Mouse (Mus musculus) kidney, postnatal 14 days (tissue): ENCODE measurements at regions not wholly inside any gene's neighbourhood (a gene's known extent, or its start where the extent isn't known, plus 50 kb on each side); places are given as distances from the start of the nearest gene placed in this dataset.

Experiments
- DNase-seq: peaks from one replicate; pipeline ENCODE4 v3.0.0; 2022; ENCODE audit warnings: mixed read lengths

- no peak for DNase-seq
Observed at GRCm38 (mm10) chr1:184454381-184454780, 278.0 kb downstream of the Hlx start.

DNA sequence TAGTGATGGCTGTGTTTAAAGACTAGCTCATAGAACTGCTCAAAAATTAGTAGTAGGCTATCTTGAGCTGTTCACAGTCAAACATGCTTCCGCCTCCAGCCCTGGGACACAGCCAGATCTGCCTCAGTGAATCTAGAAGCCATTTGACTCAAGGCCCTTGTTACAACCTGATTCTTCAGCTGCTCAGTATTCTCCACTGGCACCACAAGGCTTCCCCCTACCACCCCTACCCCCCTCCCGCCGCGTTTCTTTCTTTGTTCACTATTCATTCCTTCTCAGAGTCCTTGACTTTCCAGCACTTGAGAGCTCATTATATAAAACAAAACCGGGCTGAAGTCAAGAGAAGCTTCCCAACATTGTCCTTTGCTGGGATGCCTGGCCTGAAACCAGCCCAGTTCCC, 278.7 kb downstream of the Hlx start:
- no peak for DNase-seq

GRCm38 (mm10) chr1:184453061-184453460, 279.4 kb downstream of the Hlx start:
- DNase-seq: no peak

DNA sequence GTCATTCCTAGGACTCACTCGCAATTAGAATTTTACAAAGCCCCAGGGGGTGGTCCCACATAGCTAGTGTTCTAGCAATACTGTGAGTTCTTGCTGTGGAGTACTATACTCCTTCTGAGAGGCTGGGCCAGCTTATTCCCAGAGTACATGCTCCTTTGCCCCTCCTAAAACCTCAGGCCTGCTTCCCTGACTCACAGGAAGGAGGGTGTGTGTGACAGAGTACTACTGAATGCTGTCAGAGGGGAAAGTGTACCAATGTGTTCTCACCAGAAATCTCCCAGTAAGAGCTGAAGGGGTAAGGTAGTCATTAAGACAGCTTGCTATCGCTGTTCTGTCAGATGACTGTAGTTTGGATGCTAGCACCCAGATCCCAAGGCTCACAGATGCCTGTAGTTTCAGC, 280.7 kb downstream of the Hlx start:
- DNase-seq: no peak

DNA sequence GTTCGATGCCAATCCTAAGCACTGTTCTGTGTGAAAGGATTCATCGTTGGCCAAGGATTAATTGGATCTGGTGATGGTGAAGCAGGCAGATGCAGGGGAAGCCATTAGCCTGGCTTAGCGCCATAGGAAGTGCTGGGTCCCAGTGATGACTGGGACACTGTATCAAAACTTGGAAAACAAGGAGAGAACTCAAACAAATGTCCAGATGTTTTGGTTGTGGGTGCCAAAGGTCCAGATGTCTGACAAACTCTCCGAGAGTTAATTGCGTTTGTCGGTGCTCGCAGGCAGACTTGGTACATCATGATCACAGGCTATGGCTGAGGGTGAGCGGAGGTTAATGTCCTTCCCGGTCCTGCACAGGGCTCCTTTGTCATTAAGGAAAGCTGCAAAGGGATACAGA, 283.4 kb downstream of the Hlx start:
- DNase-seq: no peak

- peak; percentile 74 for DNase-seq
Observed at GRCm38 (mm10) chr1:184447911-184448310, 284.5 kb downstream of the Hlx start.

DNA sequence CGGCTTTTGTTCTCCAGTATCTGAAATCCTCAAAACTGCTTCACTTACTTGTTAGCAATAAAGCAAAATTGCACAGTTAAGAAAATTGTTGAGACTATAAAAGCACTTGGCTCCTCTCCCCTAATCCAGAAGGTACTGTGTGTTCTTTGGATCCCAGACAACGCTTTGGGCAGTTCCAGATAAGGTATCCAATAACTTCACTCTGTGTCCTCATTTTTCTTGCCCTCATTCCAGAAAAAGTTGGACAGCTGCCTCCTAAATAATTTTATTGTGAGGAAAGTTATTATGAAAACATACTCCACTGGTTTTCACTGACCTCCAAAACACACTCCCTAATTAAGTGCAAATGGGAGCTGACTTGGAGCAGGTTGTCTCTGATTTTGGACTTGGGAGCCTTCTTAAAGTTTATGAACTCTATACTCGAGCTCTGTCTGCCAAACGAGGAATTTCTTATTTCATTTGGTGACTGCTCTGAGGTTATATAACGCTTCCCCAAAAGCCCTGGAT, 285.2 kb downstream of the Hlx start:
- DNase-seq: peak; percentile 27

- DNase-seq: no peak
Observed at GRCm38 (mm10) chr1:184444189-184444588, 288.2 kb downstream of the Hlx start.

- no peak for DNase-seq
Observed at GRCm38 (mm10) chr1:184442701-184443100, 289.7 kb downstream of the Hlx start.

- DNase-seq: peak; percentile 18
Observed at GRCm38 (mm10) chr1:184441005-184441557, 291.3 kb downstream of the Hlx start.

GRCm38 (mm10) chr1:184439506-184439905, 292.9 kb downstream of the Hlx start:
- peak; percentile 23 for DNase-seq

GRCm38 (mm10) chr1:184436387-184436786, 296.0 kb downstream of the Hlx start:
- no peak for DNase-seq

GRCm38 (mm10) chr1:184428612-184429011, 303.8 kb downstream of the Hlx start:
- DNase-seq: no peak

GRCm38 (mm10) chr1:184428035-184428434, 304.4 kb downstream of the Hlx start:
- DNase-seq: peak; percentile 24

GRCm38 (mm10) chr1:184425694-184426093, 306.7 kb downstream of the Hlx start:
- DNase-seq: no peak

GRCm38 (mm10) chr1:184424035-184424434, 308.4 kb downstream of the Hlx start:
- DNase-seq: no peak

DNA sequence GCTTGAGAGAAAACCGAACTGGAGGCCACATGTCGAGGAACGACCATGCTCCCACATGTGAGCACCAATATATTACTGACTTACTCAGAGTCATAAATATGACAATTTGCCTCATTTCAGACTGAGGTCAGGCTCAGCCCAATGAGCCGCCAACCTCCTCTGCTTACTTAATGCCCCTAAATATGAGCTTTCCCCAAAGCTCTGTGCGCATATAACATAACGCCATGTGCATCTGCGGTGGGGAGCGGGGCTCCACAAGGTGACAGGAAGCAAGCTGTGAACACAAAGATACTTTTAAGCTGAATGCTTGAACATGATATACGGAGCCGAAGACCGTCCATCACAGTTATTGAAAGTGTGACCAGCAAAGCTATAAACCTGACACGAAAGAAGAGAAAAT, 319.8 kb downstream of the Hlx start:
- DNase-seq: no peak

- DNase-seq: no peak
Observed at GRCm38 (mm10) chr1:184411066-184411465, 321.4 kb downstream of the Hlx start.

GRCm38 (mm10) chr1:184409986-184410385, 322.4 kb downstream of the Hlx start:
- DNase-seq: no peak

DNA sequence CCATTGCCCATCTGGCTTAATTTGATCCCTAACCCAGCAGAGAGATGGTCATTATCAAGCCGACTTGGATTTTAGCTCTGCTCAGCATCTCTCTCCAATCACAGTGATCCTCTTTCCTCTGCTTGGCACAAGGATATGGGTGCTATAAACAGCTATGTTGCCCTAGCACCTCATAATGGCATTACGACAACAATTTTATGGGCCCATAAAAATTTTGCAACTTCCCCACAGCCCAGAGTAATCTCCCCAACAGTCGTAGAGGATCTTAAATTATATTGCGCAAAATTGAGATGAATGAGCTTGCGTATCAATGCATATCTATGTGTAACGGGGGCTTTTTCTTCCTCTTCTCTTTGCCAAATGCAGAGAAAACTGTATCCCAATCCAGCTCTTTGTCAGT, 329.4 kb downstream of the Hlx start:
- DNase-seq: no peak

- peak; percentile 58 for DNase-seq
Observed at GRCm38 (mm10) chr1:184395215-184395614, 337.2 kb downstream of the Hlx start.

DNA sequence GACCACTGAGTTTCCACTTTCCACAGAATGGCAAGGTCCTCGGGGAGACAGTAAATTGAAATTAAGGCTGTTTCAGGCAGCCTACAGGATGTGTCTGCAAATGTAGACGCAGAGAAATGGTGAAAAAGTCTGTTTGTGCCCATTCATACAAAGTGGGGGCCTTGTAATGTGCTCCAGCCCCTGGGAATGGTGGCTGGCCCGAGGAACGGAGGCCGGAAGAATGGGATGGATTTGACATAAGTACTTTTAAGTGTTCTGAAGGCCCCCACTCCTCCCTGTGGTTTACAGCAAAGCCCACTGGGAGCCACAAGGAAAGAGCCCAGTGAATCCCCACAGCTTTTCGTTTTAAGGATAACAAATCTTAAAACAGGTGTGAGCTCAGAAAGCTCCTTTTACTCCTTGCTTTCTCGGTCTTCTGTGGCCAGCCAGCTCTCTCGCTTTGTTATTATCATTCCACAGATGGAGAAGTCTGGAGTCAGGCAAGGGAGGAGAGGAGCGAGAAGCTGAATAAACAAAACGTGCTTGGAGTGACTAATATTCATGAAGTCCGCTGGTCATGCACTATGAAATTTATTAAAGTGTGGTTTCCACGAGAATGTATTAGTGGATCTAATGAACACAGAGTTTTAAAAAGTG, 337.7 kb downstream of the Hlx start:
- no peak for DNase-seq

DNA sequence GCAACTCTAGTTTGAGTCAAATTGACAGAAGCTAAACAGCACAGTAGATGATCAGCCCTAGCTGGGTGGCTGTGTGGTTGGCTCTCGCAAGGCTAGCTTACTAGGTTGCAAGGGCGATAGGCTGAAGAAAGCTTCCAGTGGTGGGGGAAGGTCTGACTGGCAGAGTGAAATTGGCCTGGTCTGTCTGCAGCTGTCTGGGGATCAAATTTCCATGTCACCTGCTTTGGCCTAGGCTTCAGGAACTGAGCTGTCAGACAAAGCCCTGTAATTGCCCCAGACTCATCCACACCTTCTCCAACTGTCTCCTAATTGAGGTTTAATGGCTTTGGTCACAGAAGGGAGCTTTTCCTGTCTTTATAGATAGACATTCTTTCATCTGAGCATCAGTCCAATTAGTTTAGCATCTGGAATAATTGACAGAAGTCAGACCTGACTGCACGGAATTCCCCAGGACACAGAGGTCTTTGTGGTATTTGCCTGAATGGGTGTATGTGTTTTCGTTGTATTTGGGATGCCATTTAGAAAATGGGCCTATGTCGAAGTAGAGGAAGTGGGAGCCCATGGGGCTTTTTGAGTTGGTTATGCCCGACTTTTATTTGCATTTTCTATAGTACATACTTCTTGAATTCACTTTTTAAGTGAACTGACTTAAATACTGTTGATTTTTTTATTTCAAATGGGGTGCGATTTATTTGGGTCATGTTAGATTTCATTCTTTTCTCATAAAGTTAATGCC, 348.2 kb downstream of the Hlx start:
- DNase-seq: no peak

GRCm38 (mm10) chr1:184378665-184379064, 344.6 kb upstream of the 1700056E22Rik start:
- no peak for DNase-seq
